Mouse (Mus musculus) stomach, embryonic 16.5 days (tissue): ENCODE results near the gene Smim14. TPM values are rescaled to one million over a fixed set of nuclear protein-coding genes. Genes with fewer than 3 reads are reported as not detected.
"Not testable (repeated sequence)": the region's sequence is repeated elsewhere in the genome, so short reads cannot be mapped to it uniquely, and the experiment has no call there.

Experiments
- ATAC-seq: fragments of 200-750 bp; cut with Nextera tagmentation; 2 replicates; pipeline ENCODE4 v1.8.0; 2017; ENCODE audit warnings: moderate number of reproducible peaks, moderate TSS enrichment; ENCODE audit not compliant: insufficient read depth, low FRiP score
- H3K27ac ChIP-seq: fragments of 300-500 bp; sonication (generic); 2 replicates; pipeline ENCODE4 v1.5.1; 2014; ENCODE audit warnings: low read length
- H3K27me3 ChIP-seq: fragments of 300-500 bp; sonication (generic); 2 replicates; pipeline ENCODE4 v1.6.1; 2014; ENCODE audit warnings: low read length, control low read depth, mixed read lengths; ENCODE audit not compliant: control insufficient read depth, insufficient read depth
- H3K36me3 ChIP-seq: fragments of 300-500 bp; sonication (generic); 2 replicates; pipeline ENCODE4 v1.6.1; 2014; ENCODE audit warnings: low read length; ENCODE audit not compliant: control insufficient read depth, insufficient read depth
- H3K4me1 ChIP-seq: fragments of 300-500 bp; sonication (generic); 2 replicates; pipeline ENCODE4 v1.6.1; 2014; ENCODE audit warnings: low read length, control low read depth, mixed read lengths; ENCODE audit not compliant: control insufficient read depth, insufficient read depth
- H3K4me2 ChIP-seq: fragments of 300-500 bp; sonication (generic); 2 replicates; pipeline ENCODE4 v1.6.1; 2014; ENCODE audit warnings: low read depth, low read length, mixed read lengths
- H3K4me3 ChIP-seq: fragments of 300-500 bp; sonication (generic); replicated peaks from 2 replicates; pipeline ENCODE4 v1.5.1; 2014; ENCODE audit warnings: mild to moderate bottlenecking, low read length
- H3K9ac ChIP-seq: fragments of 300-500 bp; sonication (generic); 2 replicates; pipeline ENCODE4 v1.6.1; 2014; ENCODE audit warnings: low read length
- H3K9me3 ChIP-seq: fragments of 300-500 bp; sonication (generic); replicated peaks from 2 replicates; pipeline ENCODE4 v1.6.1; 2016; ENCODE audit warnings: low read length, control low read depth; ENCODE audit not compliant: control insufficient read depth
- WGBS: fragments of 180-500 bp; shearing (Covaris S2); extraction: QIAGEN DNeasy Blood & Tissue Kit; methylation state at CpG from one replicate; pipeline ENCODE4 v1.1.7; 2014; 5-methylcytosine and 5-hydroxymethylcytosine counted together
- polyA plus RNA-seq: library from polyadenylated mRNA; unstranded; fragments of >200 nt; fragmentation: Nextera tagmentation; extraction: Ambion mirVana; gene quantifications from 2 replicates; pipeline ENCODE4 v1.2.1, GENCODE M21; 2015

Smim14 gene
- polyA plus RNA-seq, 1 experiment from 2014 or later = 192 TPM

DNA sequence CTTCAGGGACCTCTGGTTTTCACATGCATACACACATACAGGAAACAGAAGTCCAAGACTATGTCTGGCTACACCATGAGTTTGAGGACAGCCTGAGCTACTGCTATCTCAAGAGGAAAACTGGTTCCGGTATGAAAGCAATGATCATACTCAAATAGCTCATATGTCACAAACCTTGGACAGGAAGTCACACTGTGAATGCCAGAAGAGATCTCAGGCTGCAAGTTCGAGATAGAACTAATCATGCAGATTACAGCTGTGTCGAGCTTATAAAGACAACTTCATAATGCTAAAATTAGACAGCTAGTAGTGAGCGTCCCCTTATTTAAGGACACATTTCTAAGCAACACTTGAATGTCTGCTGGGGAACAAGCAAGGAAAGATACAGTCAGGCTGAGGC is 56.5 kb downstream of the Smim14 start:
- H3K4me3 ChIP-seq = no peak overlapping the region
- H3K9ac ChIP-seq = no peak overlapping the region
- no peak overlapping the region for H3K4me2 ChIP-seq
- 0 out of 2 replicates have a peak, but pooled peaks cover 4% of the 10 kb centered on the region for H3K4me1 ChIP-seq
- no peak for ATAC-seq
- no peaks in the 10 kb centered on the region for H3K27me3 ChIP-seq
- H3K27ac ChIP-seq = peak overlapping the region; percentile 79
- H3K9me3 ChIP-seq = no peaks in the 10 kb centered on the region
- H3K36me3 ChIP-seq = no peaks in the 10 kb centered on the region
- 60% methylated on average over 4 of the region's 4 CpGs for WGBS

DNA sequence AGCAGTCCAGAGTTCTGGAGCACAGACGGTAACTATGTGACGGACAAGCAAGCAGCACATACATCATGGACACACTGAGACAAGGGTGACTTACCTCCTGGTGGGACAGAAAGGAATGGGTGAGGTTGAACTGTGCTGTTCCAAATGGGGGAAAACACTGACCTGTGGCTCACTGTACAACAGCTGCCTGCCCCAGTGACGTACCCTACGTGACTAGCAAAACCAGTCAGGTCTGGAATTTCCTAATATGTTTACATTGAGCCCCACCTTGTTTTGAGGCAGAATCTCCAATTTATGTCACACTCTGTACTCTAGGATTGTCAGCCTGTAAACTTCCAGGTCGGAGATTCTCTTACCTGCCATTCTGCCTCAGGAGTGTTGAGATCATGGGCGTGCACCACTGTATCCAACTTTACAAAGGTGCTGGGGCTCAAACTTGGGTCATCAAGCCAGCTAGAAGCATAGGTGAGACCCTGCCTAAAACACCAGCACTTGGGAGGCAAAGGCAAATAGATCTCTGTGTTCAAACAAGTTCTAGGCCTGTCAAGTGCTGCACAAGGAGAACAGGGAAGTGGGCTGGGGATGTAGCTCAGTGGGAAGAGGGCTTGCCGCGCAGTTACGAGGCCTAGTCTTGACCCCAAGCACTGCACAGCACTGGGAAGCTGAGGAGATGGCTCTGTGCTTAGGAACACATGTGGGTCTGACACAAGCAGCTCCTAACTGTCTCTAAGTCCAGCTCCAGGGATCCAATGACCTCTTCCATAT is 57.1 kb downstream of the Smim14 start:
- peak; percentile 85; the same call in 1 of the 2 replicates for ATAC-seq

GRCm38 (mm10) chr5:65478224-65478623 is 58.8 kb downstream of the Smim14 start:
- H3K9me3 ChIP-seq = no peaks in the 10 kb centered on the region
- 0 out of 2 replicates have a peak, but pooled peaks cover 4% of the 10 kb centered on the region for H3K4me1 ChIP-seq
- no peaks in the 10 kb centered on the region for H3K27me3 ChIP-seq
- WGBS = 69% methylated on average over 4 of the region's 4 CpGs
- no peaks in the 10 kb centered on the region for H3K36me3 ChIP-seq
- ATAC-seq = no peak
- no peak overlapping the region for H3K9ac ChIP-seq
- no peak overlapping the region; the same call in none of the 2 replicates for H3K27ac ChIP-seq
- no peak overlapping the region for H3K4me3 ChIP-seq
- no peak overlapping the region for H3K4me2 ChIP-seq

More for the DNA sequence above, 57.1 kb downstream of the Smim14 start:
- Histone ChIP-seq H3K4me3 (no peak overlapping the region), H3K9me3 (no peaks in the 10 kb centered on the region), H3K9ac (no peak overlapping the region; the same call in 1 of the 2 replicates), H3K4me1 (0 out of 2 replicates have a peak, but pooled peaks cover 4% of the 10 kb centered on the region), H3K27ac (peak overlapping the region; percentile 79), H3K36me3 (no peaks in the 10 kb centered on the region), H3K27me3 (no peaks in the 10 kb centered on the region), H3K4me2 (peak overlapping the region; percentile 15; the same call in 1 of the 2 replicates)
- WGBS = 60% methylated on average over 9 of the region's 9 CpGs

- H3K4me1 ChIP-seq, H3K36me3 ChIP-seq, ATAC-seq, H3K4me2 ChIP-seq, H3K9ac ChIP-seq, H3K27me3 ChIP-seq, H3K27ac ChIP-seq, H3K9me3 ChIP-seq, H3K4me3 ChIP-seq: not testable (repeated sequence)
- 90% methylated on average over 4 of the region's 4 CpGs for WGBS
Observed at GRCm38 (mm10) chr5:65476739-65477138, 60.2 kb downstream of the Smim14 start.

GRCm38 (mm10) chr5:65475806-65476205 is 61.2 kb downstream of the Smim14 start:
- Histone ChIP-seq H3K9ac (no peak overlapping the region), H3K4me2 (no peak overlapping the region), H3K27me3 (no peaks in the 10 kb centered on the region), H3K9me3 (no peaks in the 10 kb centered on the region), H3K27ac (no peak overlapping the region), H3K4me1 (0 out of 2 replicates have a peak, but pooled peaks cover 4% of the 10 kb centered on the region), H3K4me3 (no peak overlapping the region), H3K36me3 (no peaks in the 10 kb centered on the region)
- ATAC-seq = no peak
- WGBS = 68% methylated on average over 2 of the region's 2 CpGs

DNA sequence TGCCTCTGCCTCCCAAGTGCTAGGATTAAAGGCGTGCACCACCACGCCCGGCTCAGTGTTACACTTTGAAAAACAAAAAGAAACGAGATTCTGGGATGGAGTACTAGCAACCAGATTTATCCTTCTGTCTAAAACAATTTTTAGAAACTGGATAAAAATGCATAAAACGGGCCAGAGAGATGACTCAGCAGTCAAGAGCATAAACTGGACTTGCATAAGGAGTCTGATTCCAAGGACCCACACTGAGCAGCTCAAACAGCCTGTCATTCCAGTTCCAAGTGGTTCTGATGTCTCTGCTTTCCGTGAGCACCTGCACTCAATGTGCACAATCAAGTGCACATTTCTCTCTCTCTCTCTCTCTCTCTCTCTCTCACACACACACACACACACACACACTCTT is 67.2 kb downstream of the Smim14 start:
- ATAC-seq = no peak
- Histone ChIP-seq H3K27ac (no peak overlapping the region), H3K9ac (no peak overlapping the region), H3K9me3 (peaks cover 4% of the 10 kb centered on the region; the same call in 1 of the 2 replicates), H3K4me1 (no peaks in the 10 kb centered on the region), H3K36me3 (peaks cover 14% of the 10 kb centered on the region), H3K4me2 (no peak overlapping the region), H3K27me3 (no peaks in the 10 kb centered on the region), H3K4me3 (no peak overlapping the region)
- WGBS = 89% methylated on average over 6 of the region's 6 CpGs

GRCm38 (mm10) chr5:65466911-65467310 is 70.1 kb downstream of the Smim14 start:
- Histone ChIP-seq H3K27me3 (no peaks in the 10 kb centered on the region), H3K27ac (no peak overlapping the region), H3K9me3 (peaks cover 4% of the 10 kb centered on the region; the same call in 1 of the 2 replicates), H3K4me3 (no peak overlapping the region), H3K9ac (no peak overlapping the region), H3K4me1 (no peaks in the 10 kb centered on the region), H3K36me3 (peaks cover 14% of the 10 kb centered on the region), H3K4me2 (no peak overlapping the region)
- 63% methylated on average over 3 of the region's 3 CpGs for WGBS
- ATAC-seq = no peak

DNA sequence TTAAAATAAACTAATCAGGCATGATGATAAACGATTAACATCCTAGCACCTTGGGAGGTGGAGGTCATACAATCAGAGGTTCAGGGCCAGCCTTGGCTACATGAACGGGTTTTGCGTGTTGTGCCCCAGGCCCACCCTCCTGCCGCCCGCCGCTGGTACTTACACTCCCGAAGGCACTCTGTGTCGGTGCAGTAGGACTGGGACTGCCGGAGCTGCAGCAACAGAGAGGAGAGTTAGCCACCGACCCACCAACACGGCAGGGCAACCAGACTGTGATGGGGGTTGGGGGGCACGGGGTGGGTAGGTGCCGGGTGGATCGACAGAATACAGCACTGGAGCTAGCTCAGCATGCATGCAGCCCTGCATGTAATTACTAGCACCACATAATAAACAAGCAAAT is 76.6 kb downstream of the Smim14 start:
- no peak overlapping the region for H3K4me3 ChIP-seq
- no peak overlapping the region for H3K4me2 ChIP-seq
- peaks cover 26% of the 10 kb centered on the region for H3K4me1 ChIP-seq
- H3K9ac ChIP-seq = no peak overlapping the region
- no peaks in the 10 kb centered on the region for H3K9me3 ChIP-seq
- ATAC-seq = no peak
- H3K27ac ChIP-seq = no peak overlapping the region
- H3K36me3 ChIP-seq = 0 out of 2 replicates have a peak, but pooled peaks cover 4% of the 10 kb centered on the region
- WGBS = 90% methylated on average over 14 of the region's 14 CpGs
- H3K27me3 ChIP-seq = no peaks in the 10 kb centered on the region

GRCm38 (mm10) chr5:65459454-65459853 is 77.5 kb downstream of the Smim14 start:
- Histone ChIP-seq H3K36me3 (0 out of 2 replicates have a peak, but pooled peaks cover 4% of the 10 kb centered on the region), H3K4me1 (peaks cover 26% of the 10 kb centered on the region), H3K4me3 (no peak overlapping the region), H3K4me2 (no peak overlapping the region), H3K27ac (no peak overlapping the region; the same call in 1 of the 2 replicates), H3K27me3 (no peaks in the 10 kb centered on the region), H3K9ac (no peak overlapping the region), H3K9me3 (no peaks in the 10 kb centered on the region)
- no peak for ATAC-seq
- 62% methylated on average over 3 of the region's 3 CpGs for WGBS
